Mouse (Mus musculus): ENCODE measurements at regions not wholly inside any gene's neighbourhood (a gene's known extent, or its start where the extent isn't known, plus 50 kb on each side); places are given as distances from the start of the nearest gene placed in this dataset.

- Histone ChIP-seq H3K4me3 (ENCODE audit: insufficient read depth in 1 of 2, low read depth in 1 of 2, low read length in 2 of 2, poor library complexity in 1 of 2, severe bottlenecking in 1 of 2) (no peak overlapping the region), H3K4me1 (ENCODE audit: control insufficient read depth in 2 of 2, insufficient read depth in 2 of 2, low read length in 2 of 2, poor library complexity in 1 of 2) (no peaks in the 10 kb centered on the region), H3K9ac (ENCODE audit: insufficient read depth, low read depth, low read length, poor library complexity, severe bottlenecking) (no peak overlapping the region), H3K36me3 (ENCODE audit: control insufficient read depth, insufficient read depth, low read length, poor library complexity, severe bottlenecking) (no peaks in the 10 kb centered on the region), H3K9me3 (ENCODE audit: control insufficient read depth, insufficient read depth, low read depth, low read length) (no peaks in the 10 kb centered on the region), H3K27ac (ENCODE audit: insufficient read depth, low read depth, low read length, poor library complexity, severe bottlenecking) (no peak overlapping the region)
- in situ Hi-C loops (cut with MboI; ENCODE audit: low sequenced_read_pairs in 2 of 2, unreplicated experiment in 2 of 2), result no loop called here
- no peak for TF ChIP-seq CHD2 (IDR thresholded peaks at IDR 0.05; ENCODE audit: low read depth, low read length)
- DNase-seq (ENCODE audit: low read depth, low spot score), result no peak
Measured at GRCm38 (mm10) chr11:37830975-37831374, 595.2 kb upstream of the Tenm2 start.

GRCm38 (mm10) chr11:37806761-37807160 lies 571.0 kb upstream of the Tenm2 start:
- no peaks in the 10 kb centered on the region for H3K9me3 ChIP-seq (ENCODE audit: control insufficient read depth, insufficient read depth, low read depth, low read length)
- in situ Hi-C loops (cut with MboI; ENCODE audit: low sequenced_read_pairs in 2 of 2, unreplicated experiment in 2 of 2), result no loop called here
- H3K36me3 ChIP-seq (ENCODE audit: control insufficient read depth, insufficient read depth, low read length, poor library complexity, severe bottlenecking), result no peaks in the 10 kb centered on the region
- TF ChIP-seq HCFC1 (IDR thresholded peaks at IDR 0.05; ENCODE audit: borderline replicate concordance, insufficient read depth, low read length) (no peak), CHD2 (IDR thresholded peaks at IDR 0.05; ENCODE audit: low read depth, low read length) (no peak), ZC3H11A (IDR thresholded peaks at IDR 0.05; ENCODE audit: borderline replicate concordance, low read depth, low read length) (no peak), ZNF384 (IDR thresholded peaks at IDR 0.05; ENCODE audit: low read depth, low read length) (no peak), MAFK (IDR thresholded peaks at IDR 0.05; ENCODE audit: insufficient read depth, low read depth, low read length) (no peak)
- no peak overlapping the region for H3K9ac ChIP-seq (ENCODE audit: insufficient read depth, low read depth, low read length, poor library complexity, severe bottlenecking)
- no peak overlapping the region for H3K27ac ChIP-seq (ENCODE audit: insufficient read depth, low read depth, low read length, poor library complexity, severe bottlenecking)
- H3K4me1 ChIP-seq (ENCODE audit: control insufficient read depth in 2 of 2, insufficient read depth in 2 of 2, low read length in 2 of 2, poor library complexity in 1 of 2), result no peaks in the 10 kb centered on the region
- DNase-seq (ENCODE audit: low read depth, low spot score), result no peak
- H3K4me3 ChIP-seq (ENCODE audit: insufficient read depth in 1 of 2, low read depth in 1 of 2, low read length in 2 of 2, poor library complexity in 1 of 2, severe bottlenecking in 1 of 2), result no peak overlapping the region

- no peaks in the 10 kb centered on the region for H3K4me1 ChIP-seq (ENCODE audit: control insufficient read depth in 2 of 2, insufficient read depth in 2 of 2, low read length in 2 of 2, poor library complexity in 1 of 2)
- TF ChIP-seq HCFC1 (IDR thresholded peaks at IDR 0.05; ENCODE audit: borderline replicate concordance, insufficient read depth, low read length) (no peak), CHD2 (IDR thresholded peaks at IDR 0.05; ENCODE audit: low read depth, low read length) (no peak), ZNF384 (IDR thresholded peaks at IDR 0.05; ENCODE audit: low read depth, low read length) (no peak)
- H3K27ac ChIP-seq (ENCODE audit: insufficient read depth, low read depth, low read length, poor library complexity, severe bottlenecking), result no peak overlapping the region
- no peaks in the 10 kb centered on the region for H3K9me3 ChIP-seq (ENCODE audit: control insufficient read depth, insufficient read depth, low read depth, low read length)
- H3K4me3 ChIP-seq (ENCODE audit: insufficient read depth in 1 of 2, low read depth in 1 of 2, low read length in 2 of 2, poor library complexity in 1 of 2, severe bottlenecking in 1 of 2), result no peak overlapping the region
- in situ Hi-C loops (cut with MboI; ENCODE audit: low sequenced_read_pairs in 2 of 2, unreplicated experiment in 2 of 2), result no loop called here
- no peak for DNase-seq (ENCODE audit: low read depth, low spot score)
- H3K9ac ChIP-seq (ENCODE audit: insufficient read depth, low read depth, low read length, poor library complexity, severe bottlenecking), result no peak overlapping the region
- H3K36me3 ChIP-seq (ENCODE audit: control insufficient read depth, insufficient read depth, low read length, poor library complexity, severe bottlenecking), result no peaks in the 10 kb centered on the region
Measured at GRCm38 (mm10) chr11:37798783-37799318, 563.1 kb upstream of the Tenm2 start.

GRCm38 (mm10) chr11:37772481-37773089 lies 536.8 kb upstream of the Tenm2 start:
- in situ Hi-C loops (cut with MboI; ENCODE audit: low sequenced_read_pairs in 2 of 2, unreplicated experiment in 2 of 2), result no loop called here
- Histone ChIP-seq H3K27ac (ENCODE audit: insufficient read depth, low read depth, low read length, poor library complexity, severe bottlenecking) (no peak overlapping the region), H3K4me3 (ENCODE audit: insufficient read depth in 1 of 2, low read depth in 1 of 2, low read length in 2 of 2, poor library complexity in 1 of 2, severe bottlenecking in 1 of 2) (no peak overlapping the region), H3K9ac (ENCODE audit: insufficient read depth, low read depth, low read length, poor library complexity, severe bottlenecking) (no peak overlapping the region), H3K9me3 (ENCODE audit: control insufficient read depth, insufficient read depth, low read depth, low read length) (no peaks in the 10 kb centered on the region), H3K4me1 (ENCODE audit: control insufficient read depth in 2 of 2, insufficient read depth in 2 of 2, low read length in 2 of 2, poor library complexity in 1 of 2) (no peaks in the 10 kb centered on the region), H3K36me3 (ENCODE audit: control insufficient read depth, insufficient read depth, low read length, poor library complexity, severe bottlenecking) (no peaks in the 10 kb centered on the region)
- DNase-seq (ENCODE audit: low read depth, low spot score), result no peak
- TF ChIP-seq ZNF384 (IDR thresholded peaks at IDR 0.05; ENCODE audit: low read depth, low read length), result no peak
- TF ChIP-seq ZC3H11A (IDR thresholded peaks at IDR 0.05; ENCODE audit: borderline replicate concordance, low read depth, low read length), result no peak
- no peak for TF ChIP-seq CHD2 (IDR thresholded peaks at IDR 0.05; ENCODE audit: low read depth, low read length)
- TF ChIP-seq HCFC1 (IDR thresholded peaks at IDR 0.05; ENCODE audit: borderline replicate concordance, insufficient read depth, low read length), result no peak
- TF ChIP-seq MAFK (IDR thresholded peaks at IDR 0.05; ENCODE audit: insufficient read depth, low read depth, low read length), result no peak

GRCm38 (mm10) chr11:37770881-37771280 lies 535.1 kb upstream of the Tenm2 start:
- H3K27ac ChIP-seq (ENCODE audit: insufficient read depth, low read depth, low read length, poor library complexity, severe bottlenecking), result no peak overlapping the region
- in situ Hi-C loops (cut with MboI; ENCODE audit: low sequenced_read_pairs in 2 of 2, unreplicated experiment in 2 of 2), result no loop called here
- DNase-seq (ENCODE audit: low read depth, low spot score), result no peak
- no peaks in the 10 kb centered on the region for H3K9me3 ChIP-seq (ENCODE audit: control insufficient read depth, insufficient read depth, low read depth, low read length)
- no peaks in the 10 kb centered on the region for H3K4me1 ChIP-seq (ENCODE audit: control insufficient read depth in 2 of 2, insufficient read depth in 2 of 2, low read length in 2 of 2, poor library complexity in 1 of 2)
- no peaks in the 10 kb centered on the region for H3K36me3 ChIP-seq (ENCODE audit: control insufficient read depth, insufficient read depth, low read length, poor library complexity, severe bottlenecking)
- no peak for TF ChIP-seq ZNF384 (IDR thresholded peaks at IDR 0.05; ENCODE audit: low read depth, low read length)
- TF ChIP-seq CHD2 (IDR thresholded peaks at IDR 0.05; ENCODE audit: low read depth, low read length), result no peak
- TF ChIP-seq MAFK (IDR thresholded peaks at IDR 0.05; ENCODE audit: insufficient read depth, low read depth, low read length), result no peak
- no peak for TF ChIP-seq HCFC1 (IDR thresholded peaks at IDR 0.05; ENCODE audit: borderline replicate concordance, insufficient read depth, low read length)
- no peak overlapping the region for H3K4me3 ChIP-seq (ENCODE audit: insufficient read depth in 1 of 2, low read depth in 1 of 2, low read length in 2 of 2, poor library complexity in 1 of 2, severe bottlenecking in 1 of 2)
- H3K9ac ChIP-seq (ENCODE audit: insufficient read depth, low read depth, low read length, poor library complexity, severe bottlenecking), result no peak overlapping the region

Measured in ES-E14 (cell line).